Mouse (Mus musculus) stomach, embryonic 15.5 days (tissue): ENCODE data around the gene Syde2. TPM values are rescaled to one million over a fixed set of nuclear protein-coding genes. Genes with fewer than 3 reads are reported as not detected.

Experiments used
- ATAC-seq: fragments of 200-750 bp; cut with Nextera tagmentation; 2 replicates; pipeline ENCODE4 v1.8.0; 2017; ENCODE audit warnings: low read depth, moderate number of reproducible peaks, moderate TSS enrichment; ENCODE audit not compliant: insufficient read depth, low FRiP score
- H3K27ac ChIP-seq: fragments of 300-500 bp; sonication (generic); 2 replicates; pipeline ENCODE4 v1.5.1; 2015; ENCODE audit warnings: mild to moderate bottlenecking, inconsistent platforms
- H3K27me3 ChIP-seq: fragments of 300-500 bp; sonication (generic); replicated peaks from 2 replicates; pipeline ENCODE4 v1.6.1; 2015; ENCODE audit warnings: inconsistent platforms
- H3K36me3 ChIP-seq: fragments of 300-500 bp; sonication (generic); 2 replicates; pipeline ENCODE4 v1.6.1; 2015; ENCODE audit warnings: inconsistent platforms
- H3K4me1 ChIP-seq: fragments of 300-500 bp; sonication (generic); 2 replicates; pipeline ENCODE4 v1.6.1; 2015; ENCODE audit warnings: inconsistent platforms
- H3K4me2 ChIP-seq: fragments of 300-500 bp; sonication (generic); 2 replicates; pipeline ENCODE4 v1.6.1; 2015; ENCODE audit warnings: mild to moderate bottlenecking, inconsistent platforms
- H3K4me3 ChIP-seq: fragments of 300-500 bp; sonication (generic); replicated peaks from 2 replicates; pipeline ENCODE4 v1.5.1; 2015; ENCODE audit warnings: inconsistent platforms
- H3K9ac ChIP-seq: fragments of 300-500 bp; sonication (generic); 2 replicates; pipeline ENCODE4 v1.6.1; 2015; ENCODE audit warnings: inconsistent platforms
- H3K9me3 ChIP-seq: fragments of 300-500 bp; sonication (generic); 2 replicates; pipeline ENCODE4 v1.6.1; 2016; ENCODE audit warnings: inconsistent platforms
- WGBS: fragments of 180-500 bp; shearing (Covaris S2); methylation state at CpG from one replicate; pipeline ENCODE4 v1.1.7; 2015; 5-methylcytosine and 5-hydroxymethylcytosine counted together
- polyA plus RNA-seq: library from polyadenylated mRNA; unstranded; fragments of >200 nt; fragmentation: Nextera tagmentation; extraction: Ambion mirVana; gene quantifications from 2 replicates; pipeline ENCODE4 v1.2.1, GENCODE M21; 2015

Gene Syde2
- polyA plus RNA-seq, 1 experiment from 2014 or later, result 2.1 TPM

GRCm38 (mm10) chr3:145971501-145971900 lies 16.2 kb upstream of the Syde2 start:
- no peak overlapping the region for H3K4me2 ChIP-seq
- no peaks in the 10 kb centered on the region for H3K36me3 ChIP-seq
- no peak for ATAC-seq
- H3K4me3 ChIP-seq, result no peak overlapping the region
- H3K27ac ChIP-seq, result no peak overlapping the region
- no peaks in the 10 kb centered on the region for H3K4me1 ChIP-seq
- H3K27me3 ChIP-seq, result no peaks in the 10 kb centered on the region
- no peaks in the 10 kb centered on the region for H3K9me3 ChIP-seq
- no peak overlapping the region for H3K9ac ChIP-seq
- WGBS, result 54% methylated on average over 10 of the region's 10 CpGs

GRCm38 (mm10) chr3:145974986-145975385 lies 12.7 kb upstream of the Syde2 start:
- H3K4me3 ChIP-seq, result no peak overlapping the region
- 76% methylated on average over 7 of the region's 7 CpGs for WGBS
- no peak for ATAC-seq

GRCm38 (mm10) chr3:145985333-145985925 lies 2.2 kb upstream of the Syde2 start:
- no peak overlapping the region for H3K4me3 ChIP-seq
- no peaks in the 10 kb centered on the region for H3K9me3 ChIP-seq

More at GRCm38 (mm10) chr3:145974986-145975385, 12.7 kb upstream of the Syde2 start:
- Histone ChIP-seq H3K9ac (no peak overlapping the region), H3K27me3 (no peaks in the 10 kb centered on the region), H3K4me1 (no peaks in the 10 kb centered on the region), H3K9me3 (no peaks in the 10 kb centered on the region), H3K4me2 (no peak overlapping the region), H3K36me3 (no peaks in the 10 kb centered on the region), H3K27ac (no peak overlapping the region)

GRCm38 (mm10) chr3:145986317-145987001 lies 1.2 kb upstream of the Syde2 start:
- H3K27ac ChIP-seq, result no peak overlapping the region
- no peaks in the 10 kb centered on the region for H3K36me3 ChIP-seq
- WGBS, result 51% methylated on average over 6 of the region's 6 CpGs
- 0 out of 2 replicates have a peak, but pooled peaks cover 7% of the 10 kb centered on the region for H3K4me1 ChIP-seq
- no peaks in the 10 kb centered on the region for H3K27me3 ChIP-seq
- no peaks in the 10 kb centered on the region for H3K9me3 ChIP-seq
- H3K4me3 ChIP-seq, result no peak overlapping the region; the same call in 1 of the 2 replicates
- no peak overlapping the region for H3K9ac ChIP-seq
- ATAC-seq, result no peak
- peak overlapping the region; percentile 79; the same call in 1 of the 2 replicates for H3K4me2 ChIP-seq

More at GRCm38 (mm10) chr3:145985333-145985925, 2.2 kb upstream of the Syde2 start:
- no peak for ATAC-seq
- no peak overlapping the region for H3K27ac ChIP-seq
- H3K9ac ChIP-seq, result no peak overlapping the region
- H3K27me3 ChIP-seq, result no peaks in the 10 kb centered on the region
- H3K4me2 ChIP-seq, result no peak overlapping the region
- H3K4me1 ChIP-seq, result 0 out of 2 replicates have a peak, but pooled peaks cover 7% of the 10 kb centered on the region
- H3K36me3 ChIP-seq, result no peaks in the 10 kb centered on the region
- WGBS, result 78% methylated on average over 7 of the region's 7 CpGs

- H3K27me3 ChIP-seq, result no peaks in the 10 kb centered on the region
- ATAC-seq, result peak; percentile 87
- H3K4me3 ChIP-seq, result peak overlapping the region; percentile 66
- no peaks in the 10 kb centered on the region for H3K9me3 ChIP-seq
- H3K4me2 ChIP-seq, result peak overlapping the region; percentile 79
- WGBS, result under 1% methylated on average over 86 of the region's 101 CpGs
- peak overlapping the region; percentile 71 for H3K9ac ChIP-seq
- peaks cover 12% of the 10 kb centered on the region; the same call in 1 of the 2 replicates for H3K4me1 ChIP-seq
- H3K36me3 ChIP-seq, result no peaks in the 10 kb centered on the region
- H3K27ac ChIP-seq, result peak overlapping the region; percentile 96
These were observed 457 bp downstream of the Syde2 start for GRCm38 (mm10) chr3:145987970-145988683.

- no peaks in the 10 kb centered on the region for H3K9me3 ChIP-seq
- H3K4me1 ChIP-seq, result peaks cover 12% of the 10 kb centered on the region; the same call in 1 of the 2 replicates
- H3K27me3 ChIP-seq, result no peaks in the 10 kb centered on the region
- peak overlapping the region; percentile 79 for H3K4me2 ChIP-seq
- H3K9ac ChIP-seq, result peak overlapping the region; percentile 71
- no peaks in the 10 kb centered on the region for H3K36me3 ChIP-seq
- under 1% methylated on average over 45 of the region's 45 CpGs for WGBS
- H3K27ac ChIP-seq, result peak overlapping the region; percentile 96
- peak overlapping the region; percentile 66 for H3K4me3 ChIP-seq
- no peak; the same call in 1 of the 2 replicates for ATAC-seq
These were observed 1.3 kb downstream of the Syde2 start for GRCm38 (mm10) chr3:145988684-145989575.

DNA sequence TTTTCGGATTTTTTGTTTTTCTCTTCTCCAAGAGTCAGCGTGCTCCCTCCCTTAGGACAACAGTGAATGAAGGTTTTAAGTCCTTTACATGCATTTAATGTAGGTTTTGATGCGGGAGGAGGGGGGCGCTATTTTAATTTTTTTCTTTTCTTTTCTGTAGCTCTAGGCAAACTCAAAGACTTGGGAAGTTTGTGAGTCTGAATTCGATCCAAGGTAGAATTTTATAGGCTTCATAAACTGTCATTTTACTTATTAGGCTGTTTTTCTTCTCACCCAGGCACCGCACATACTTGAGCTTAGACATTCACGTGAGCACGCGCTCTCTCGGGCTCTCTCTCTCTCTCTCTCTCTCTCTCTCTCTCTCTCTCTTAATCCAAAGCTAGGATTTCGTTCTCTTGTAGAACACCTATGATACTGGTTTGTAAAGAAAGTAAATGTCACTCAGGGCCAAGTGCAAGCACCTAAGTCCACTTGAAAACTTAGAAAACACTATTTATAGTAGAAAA lies 2.0 kb downstream of the Syde2 start:
- Histone ChIP-seq H3K27me3 (no peaks in the 10 kb centered on the region), H3K4me3 (peak overlapping the region; percentile 66), H3K4me1 (peaks cover 12% of the 10 kb centered on the region; the same call in 1 of the 2 replicates), H3K9me3 (no peaks in the 10 kb centered on the region), H3K36me3 (no peaks in the 10 kb centered on the region), H3K9ac (peak overlapping the region; percentile 71; the same call in 1 of the 2 replicates), H3K27ac (no peak overlapping the region), H3K4me2 (peak overlapping the region; percentile 79)
- ATAC-seq, result no peak
- WGBS, result 10% methylated on average over 11 of the region's 11 CpGs

DNA sequence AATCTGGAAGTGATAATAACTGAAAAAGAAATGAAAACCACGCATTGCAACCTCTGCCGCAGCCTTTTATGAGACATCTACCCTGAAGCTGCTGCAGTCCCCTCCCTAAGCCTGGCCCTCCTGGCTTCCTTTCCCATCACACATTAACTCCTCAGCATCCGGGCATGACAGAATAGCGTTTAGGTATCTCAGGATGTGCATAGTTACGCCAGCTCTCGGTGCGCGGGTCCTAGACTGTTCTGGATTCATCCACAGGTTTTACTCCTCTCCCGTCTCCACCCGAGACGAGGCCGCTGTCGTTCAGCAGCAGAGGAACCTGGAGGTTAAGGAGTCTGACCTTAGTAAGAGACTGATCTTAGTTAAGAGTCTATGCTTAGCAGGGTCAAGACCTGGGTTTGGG lies 3.5 kb downstream of the Syde2 start:
- Histone ChIP-seq H3K27me3 (no peaks in the 10 kb centered on the region), H3K9me3 (no peaks in the 10 kb centered on the region), H3K9ac (no peak overlapping the region), H3K4me2 (peak overlapping the region; percentile 30; the same call in 1 of the 2 replicates), H3K27ac (no peak overlapping the region), H3K36me3 (no peaks in the 10 kb centered on the region), H3K4me3 (no peak overlapping the region), H3K4me1 (peaks cover 12% of the 10 kb centered on the region; the same call in 1 of the 2 replicates)
- ATAC-seq, result no peak
- WGBS, result 73% methylated on average over 13 of the region's 13 CpGs

DNA sequence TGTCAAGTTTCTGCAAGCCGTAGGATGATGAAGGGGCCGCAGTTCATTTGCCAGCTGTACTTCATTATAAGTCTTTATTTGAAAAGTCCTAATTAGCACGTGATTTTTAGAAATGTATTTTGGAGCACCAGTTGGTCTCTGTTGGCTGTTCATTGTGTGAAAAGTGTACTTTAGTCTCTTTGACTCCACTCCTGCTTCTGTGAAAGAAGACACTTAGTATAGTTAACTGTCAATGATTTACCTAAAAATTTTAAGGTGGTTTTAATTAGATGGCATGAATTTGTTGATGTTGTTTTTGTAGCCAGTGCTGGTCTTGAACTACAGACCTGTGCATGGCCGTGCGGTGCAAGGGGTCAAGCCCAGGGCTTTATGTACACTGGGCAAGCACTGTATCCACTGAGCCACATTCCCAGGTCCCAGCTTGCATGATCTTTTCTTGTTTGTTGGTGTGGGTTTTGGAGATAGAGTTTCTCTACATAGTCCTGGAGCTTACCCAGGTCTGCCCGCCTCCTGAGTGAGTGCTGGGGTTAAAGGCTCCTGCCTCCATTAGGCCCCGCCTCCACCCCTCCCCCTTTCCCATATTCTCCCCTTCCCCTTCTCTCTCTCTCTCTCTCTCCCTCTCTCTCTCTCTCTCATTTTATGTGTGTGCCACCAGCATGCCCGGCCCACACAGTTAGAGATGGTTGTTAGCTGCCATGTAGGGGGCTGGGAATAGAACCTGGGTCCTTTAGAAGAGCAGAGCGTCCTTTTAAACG lies 4.5 kb downstream of the Syde2 start:
- Histone ChIP-seq H3K4me3 (no peak overlapping the region), H3K36me3 (no peaks in the 10 kb centered on the region), H3K4me1 (peaks cover 12% of the 10 kb centered on the region; the same call in 1 of the 2 replicates), H3K9ac (no peak overlapping the region), H3K4me2 (no peak overlapping the region), H3K9me3 (no peaks in the 10 kb centered on the region), H3K27me3 (no peaks in the 10 kb centered on the region), H3K27ac (no peak overlapping the region)
- ATAC-seq, result no peak
- WGBS, result 80% methylated on average over 10 of the region's 10 CpGs

DNA sequence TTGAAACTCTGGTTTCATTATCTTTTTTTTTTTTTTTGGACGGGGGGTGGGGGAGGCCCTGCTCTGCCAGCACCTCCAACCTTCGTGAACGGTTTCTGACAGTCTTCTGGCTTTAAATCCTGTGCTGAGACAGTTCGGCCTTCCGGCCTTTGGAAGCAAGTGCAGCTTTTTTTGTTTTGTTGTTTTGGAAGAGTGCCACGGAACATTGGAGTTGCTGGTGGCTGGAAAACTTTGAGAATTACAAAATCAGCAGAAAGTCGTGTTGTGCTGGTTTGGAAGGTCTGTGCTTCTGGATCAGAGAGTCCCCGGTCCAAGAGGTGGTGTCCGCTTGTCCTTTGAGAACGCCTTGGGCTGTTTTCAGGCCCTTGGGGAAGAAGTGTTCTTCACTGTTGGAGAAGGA lies 5.1 kb downstream of the Syde2 start:
- Histone ChIP-seq H3K4me1 (peaks cover 12% of the 10 kb centered on the region; the same call in 1 of the 2 replicates), H3K9me3 (no peaks in the 10 kb centered on the region), H3K4me2 (no peak overlapping the region), H3K9ac (no peak overlapping the region), H3K27me3 (no peaks in the 10 kb centered on the region), H3K27ac (no peak overlapping the region), H3K4me3 (no peak overlapping the region), H3K36me3 (no peaks in the 10 kb centered on the region)
- 69% methylated on average over 10 of the region's 10 CpGs for WGBS
- ATAC-seq, result no peak
